Mouse (Mus musculus): Measurements from ENCODE around the gene P2rx4. TPM values are rescaled to one million over a fixed set of nuclear protein-coding genes. Genes with fewer than 3 reads are reported as not detected.

The P2rx4 gene
- polyA plus RNA-seq, 1 experiment: 59.2 TPM

DNA sequence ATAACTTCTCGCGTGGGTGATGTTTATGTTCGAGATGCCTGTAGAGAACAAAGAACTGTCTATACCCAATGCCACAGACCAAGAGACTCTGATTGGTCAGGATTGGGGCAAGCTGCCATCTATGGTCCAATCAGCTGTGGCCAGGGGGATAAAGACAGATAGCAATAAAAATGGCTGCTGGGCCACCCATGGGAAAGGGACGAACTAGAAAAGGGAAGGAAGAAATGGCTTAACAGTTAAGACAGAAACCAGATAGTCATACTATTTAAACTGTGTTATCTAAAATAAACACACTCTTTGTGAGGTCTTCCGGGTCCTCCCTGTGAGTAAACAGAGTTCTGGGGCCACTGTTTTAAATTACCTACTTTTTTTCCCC, 6.5 kb upstream of the P2rx4 start:
- Histone ChIP-seq H3K27ac (ENCODE audit: insufficient read depth, low read length) (no peak overlapping the region), H3K27me3 (ENCODE audit: control insufficient read depth, insufficient read depth, low read length) (no peaks in the 10 kb centered on the region), H3K4me1 (ENCODE audit: control insufficient read depth, insufficient read depth, insufficient read length) (peaks cover 12% of the 10 kb centered on the region; the same call in 1 of the 2 replicates), H3K4me3 (ENCODE audit: extremely low read depth, insufficient read depth, insufficient read length) (no peak overlapping the region), H3K36me3 (ENCODE audit: control insufficient read depth, insufficient read depth, low read length) (no peaks in the 10 kb centered on the region)
- no peak for DNase-seq (ENCODE audit: low read depth in 1 of 2, low spot score in 2 of 2)
- WGBS: 60% methylated on average over 5 of the region's 5 CpGs
- TF ChIP-seq POLR2A (IDR thresholded peaks at IDR 0.05; ENCODE audit: low read depth, low read length): no peak
- no peak for TF ChIP-seq CTCF (IDR thresholded peaks at IDR 0.05; ENCODE audit: extremely low read depth, insufficient read depth, insufficient read length, insufficient replicate concordance)

DNA sequence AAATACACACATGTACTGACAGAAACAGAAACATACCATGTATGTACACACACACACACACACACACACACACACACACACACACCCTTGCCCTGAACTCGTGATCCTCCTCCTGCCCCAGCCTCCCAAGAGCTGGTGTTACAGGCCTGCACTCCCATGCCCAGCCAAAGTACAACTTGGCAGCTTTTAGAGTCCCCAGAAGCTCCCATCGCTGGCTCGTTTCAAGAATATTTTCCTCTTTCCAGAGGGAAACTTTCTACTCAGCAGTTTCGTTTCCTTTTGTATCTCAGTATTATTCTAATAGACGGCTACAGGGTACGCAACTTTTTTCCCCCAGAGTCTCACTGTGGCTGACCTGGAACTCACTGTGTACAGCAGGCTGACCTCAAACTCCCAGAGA, 5.2 kb upstream of the P2rx4 start:
- WGBS: 70% methylated on average over 6 of the region's 6 CpGs
- Histone ChIP-seq H3K4me1 (ENCODE audit: control insufficient read depth, insufficient read depth, insufficient read length) (peaks cover 12% of the 10 kb centered on the region; the same call in 1 of the 2 replicates), H3K36me3 (ENCODE audit: control insufficient read depth, insufficient read depth, low read length) (no peaks in the 10 kb centered on the region), H3K27me3 (ENCODE audit: control insufficient read depth, insufficient read depth, low read length) (no peaks in the 10 kb centered on the region), H3K27ac (ENCODE audit: insufficient read depth, low read length) (0 out of 2 replicates have a peak overlapping the region, but pooled peaks have one; percentile 28), H3K4me3 (ENCODE audit: extremely low read depth, insufficient read depth, insufficient read length) (no peak overlapping the region)
- DNase-seq (ENCODE audit: low read depth in 1 of 2, low spot score in 2 of 2): no peak
- TF ChIP-seq CTCF (IDR thresholded peaks at IDR 0.05; ENCODE audit: extremely low read depth, insufficient read depth, insufficient read length, insufficient replicate concordance) (no peak), POLR2A (IDR thresholded peaks at IDR 0.05; ENCODE audit: low read depth, low read length) (no peak)

DNA sequence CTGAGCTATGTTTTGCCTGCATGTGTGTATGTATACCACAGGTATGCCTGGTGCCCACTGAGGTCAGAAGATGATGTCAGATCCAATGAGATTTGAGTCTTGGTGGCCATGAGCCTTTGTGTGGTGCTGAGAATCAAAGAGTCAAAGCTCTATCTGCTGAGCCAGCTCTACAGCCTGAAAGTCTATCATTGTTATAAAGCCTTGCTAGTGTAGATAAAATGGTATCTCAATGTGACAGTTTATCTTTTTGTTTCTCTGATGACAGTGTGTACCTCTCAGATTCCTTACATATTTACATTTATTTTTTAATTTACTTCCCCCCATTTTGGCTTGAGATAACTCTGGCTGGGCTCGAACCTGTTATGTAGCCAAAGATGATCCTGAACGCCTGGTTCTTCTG, 3.8 kb upstream of the P2rx4 start:
- Histone ChIP-seq H3K27me3 (ENCODE audit: control insufficient read depth, insufficient read depth, low read length) (no peaks in the 10 kb centered on the region), H3K4me3 (ENCODE audit: extremely low read depth, insufficient read depth, insufficient read length) (no peak overlapping the region), H3K27ac (ENCODE audit: insufficient read depth, low read length) (no peak overlapping the region), H3K36me3 (ENCODE audit: control insufficient read depth, insufficient read depth, low read length) (no peaks in the 10 kb centered on the region), H3K4me1 (ENCODE audit: control insufficient read depth, insufficient read depth, insufficient read length) (peaks cover 7% of the 10 kb centered on the region; the same call in 1 of the 2 replicates)
- WGBS: 75% methylated on average over 2 of the region's 2 CpGs
- TF ChIP-seq CTCF (IDR thresholded peaks at IDR 0.05; ENCODE audit: extremely low read depth, insufficient read depth, insufficient read length, insufficient replicate concordance) (no peak), POLR2A (IDR thresholded peaks at IDR 0.05; ENCODE audit: low read depth, low read length) (no peak)
- no peak for DNase-seq (ENCODE audit: low read depth in 1 of 2, low spot score in 2 of 2)

DNA sequence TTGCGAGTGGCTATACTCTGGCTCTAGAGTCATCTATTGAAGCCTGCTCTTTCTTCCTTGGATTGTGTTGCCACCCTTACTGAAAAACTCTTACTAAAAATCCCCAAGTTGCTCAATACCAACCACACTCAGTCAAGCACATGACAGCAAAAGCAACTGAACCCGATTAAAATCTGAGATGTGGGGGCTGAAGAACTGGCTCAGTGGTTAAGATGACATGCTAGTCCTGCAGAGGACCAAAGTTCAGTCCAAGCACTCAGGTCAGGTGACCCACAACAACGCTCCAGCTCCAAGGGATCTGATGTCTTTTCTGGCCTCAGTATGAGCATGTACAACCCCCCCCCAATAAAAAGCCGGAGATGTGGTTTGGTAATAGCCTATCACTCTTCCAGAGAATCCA, 2.8 kb upstream of the P2rx4 start:
- H3K27ac ChIP-seq (ENCODE audit: insufficient read depth, low read length): no peak overlapping the region
- peaks cover 3% of the 10 kb centered on the region; the same call in 1 of the 2 replicates for H3K4me1 ChIP-seq (ENCODE audit: control insufficient read depth, insufficient read depth, insufficient read length)
- H3K36me3 ChIP-seq (ENCODE audit: control insufficient read depth, insufficient read depth, low read length): no peaks in the 10 kb centered on the region
- no peak for DNase-seq (ENCODE audit: low read depth in 1 of 2, low spot score in 2 of 2)
- H3K4me3 ChIP-seq (ENCODE audit: extremely low read depth, insufficient read depth, insufficient read length): no peak overlapping the region
- 65% methylated on average over 4 of the region's 4 CpGs for WGBS
- no peaks in the 10 kb centered on the region for H3K27me3 ChIP-seq (ENCODE audit: control insufficient read depth, insufficient read depth, low read length)
- TF ChIP-seq POLR2A (IDR thresholded peaks at IDR 0.05; ENCODE audit: low read depth, low read length): no peak
- TF ChIP-seq CTCF (IDR thresholded peaks at IDR 0.05; ENCODE audit: extremely low read depth, insufficient read depth, insufficient read length, insufficient replicate concordance): no peak

DNA sequence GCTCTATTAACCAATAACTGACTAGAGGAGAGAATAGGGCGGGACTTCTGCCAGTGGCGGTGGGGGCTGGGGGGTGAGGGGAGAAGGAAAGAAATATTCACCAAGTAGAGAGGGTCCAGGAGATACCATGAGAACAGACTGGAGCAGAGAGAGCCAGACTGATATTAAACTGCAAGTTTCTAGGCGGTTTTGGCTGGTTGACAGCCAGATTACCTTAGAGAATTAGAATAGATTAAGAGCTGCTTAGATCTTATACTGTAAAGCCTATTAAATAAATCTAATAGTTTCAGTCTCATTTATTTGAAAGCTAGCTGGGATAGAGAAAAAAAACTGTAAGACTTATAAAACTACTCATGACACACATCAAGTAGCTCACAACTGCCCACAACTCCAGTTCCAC, 2.2 kb upstream of the P2rx4 start:
- Histone ChIP-seq H3K4me3 (ENCODE audit: extremely low read depth, insufficient read depth, insufficient read length) (no peak overlapping the region), H3K36me3 (ENCODE audit: control insufficient read depth, insufficient read depth, low read length) (no peaks in the 10 kb centered on the region), H3K27ac (ENCODE audit: insufficient read depth, low read length) (no peak overlapping the region), H3K27me3 (ENCODE audit: control insufficient read depth, insufficient read depth, low read length) (no peaks in the 10 kb centered on the region), H3K4me1 (ENCODE audit: control insufficient read depth, insufficient read depth, insufficient read length) (peaks cover 3% of the 10 kb centered on the region; the same call in 1 of the 2 replicates)
- 80% methylated on average over 3 of the region's 3 CpGs for WGBS
- TF ChIP-seq POLR2A (IDR thresholded peaks at IDR 0.05; ENCODE audit: low read depth, low read length): no peak
- no peak for TF ChIP-seq CTCF (IDR thresholded peaks at IDR 0.05; ENCODE audit: extremely low read depth, insufficient read depth, insufficient read length, insufficient replicate concordance)
- DNase-seq (ENCODE audit: low read depth in 1 of 2, low spot score in 2 of 2): no peak

DNA sequence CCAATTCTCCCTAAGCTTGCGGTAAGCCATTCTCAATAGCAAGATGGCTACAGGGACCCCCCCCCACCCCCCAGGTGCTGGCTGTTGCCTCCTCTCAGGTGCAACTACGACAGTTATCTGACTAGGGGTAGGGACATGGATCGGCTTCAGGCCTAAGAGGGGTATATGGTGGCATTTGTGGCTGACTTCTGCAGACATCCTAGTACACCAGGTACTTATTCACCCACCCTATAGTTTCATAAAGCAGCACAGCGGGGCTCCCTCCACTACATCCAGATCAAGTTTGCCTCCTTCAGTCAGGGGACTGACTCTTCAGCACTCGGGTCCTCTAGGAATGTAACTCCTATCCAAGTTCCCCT, 448 bp upstream of the P2rx4 start:
- WGBS: 31% methylated on average over 5 of the region's 5 CpGs
- H3K4me3 ChIP-seq (ENCODE audit: extremely low read depth, insufficient read depth, insufficient read length): peak overlapping the region; percentile 76
- H3K27ac ChIP-seq (ENCODE audit: insufficient read depth, low read length): peak overlapping the region; percentile 95
- TF ChIP-seq POLR2A (IDR thresholded peaks at IDR 0.05; ENCODE audit: low read depth, low read length) (no peak), CTCF (IDR thresholded peaks at IDR 0.05; ENCODE audit: extremely low read depth, insufficient read depth, insufficient read length, insufficient replicate concordance) (no peak)
- DNase-seq (ENCODE audit: low read depth in 1 of 2, low spot score in 2 of 2): no peak
- no peaks in the 10 kb centered on the region for H3K27me3 ChIP-seq (ENCODE audit: control insufficient read depth, insufficient read depth, low read length)
- no peaks in the 10 kb centered on the region; the same call in 1 of the 2 replicates for H3K4me1 ChIP-seq (ENCODE audit: control insufficient read depth, insufficient read depth, insufficient read length)
- no peaks in the 10 kb centered on the region for H3K36me3 ChIP-seq (ENCODE audit: control insufficient read depth, insufficient read depth, low read length)

DNA sequence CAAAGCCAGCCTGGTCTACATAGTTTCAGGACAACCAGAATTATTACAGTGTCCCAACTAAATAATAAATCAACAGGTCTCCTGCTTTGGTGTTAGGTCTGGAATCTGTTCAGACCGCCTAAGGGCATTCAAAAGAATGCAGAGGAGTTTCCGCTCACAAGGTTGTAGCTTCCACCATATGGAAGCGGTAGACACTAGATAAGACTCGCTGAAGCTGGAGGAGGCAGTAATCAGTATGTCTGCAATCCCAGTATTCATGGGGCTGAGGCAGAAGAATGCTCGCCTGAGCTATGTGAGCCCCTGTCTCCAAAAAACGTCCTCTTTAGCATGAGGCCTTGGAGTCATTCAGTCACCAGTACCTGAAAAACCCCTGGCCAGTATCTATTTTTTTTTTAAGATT, 1.5 kb downstream of the P2rx4 start:
- Histone ChIP-seq H3K36me3 (ENCODE audit: control insufficient read depth, insufficient read depth, low read length) (no peaks in the 10 kb centered on the region), H3K4me3 (ENCODE audit: extremely low read depth, insufficient read depth, insufficient read length) (no peak overlapping the region), H3K27ac (ENCODE audit: insufficient read depth, low read length) (no peak overlapping the region), H3K27me3 (ENCODE audit: control insufficient read depth, insufficient read depth, low read length) (no peaks in the 10 kb centered on the region), H3K4me1 (ENCODE audit: control insufficient read depth, insufficient read depth, insufficient read length) (no peaks in the 10 kb centered on the region; the same call in 1 of the 2 replicates)
- WGBS: 77% methylated on average over 6 of the region's 6 CpGs
- TF ChIP-seq POLR2A (IDR thresholded peaks at IDR 0.05; ENCODE audit: low read depth, low read length): no peak
- no peak for TF ChIP-seq CTCF (IDR thresholded peaks at IDR 0.05; ENCODE audit: extremely low read depth, insufficient read depth, insufficient read length, insufficient replicate concordance)
- DNase-seq (ENCODE audit: low read depth in 1 of 2, low spot score in 2 of 2): no peak
